Mouse (Mus musculus) small intestine, adult 2 months (tissue): ENCODE measurements around the gene Sspn.

Experiments
- CTCF ChIP-seq: fragments of 200-500 bp; IDR thresholded peaks from 2 replicates; pipeline ENCODE4 v1.5.1; 2012; ENCODE audit warnings: low read depth, mild to moderate bottlenecking, control low read depth, inconsistent platforms, low read length, moderate library complexity, mixed read lengths; ENCODE audit not compliant: insufficient replicate concordance, insufficient read length; ENCODE audit errors: extremely low read depth
- POLR2A ChIP-seq: fragments of 200-500 bp; IDR thresholded peaks from 2 replicates; pipeline ENCODE4 v1.6.1; 2012; ENCODE audit warnings: low read depth, mild to moderate bottlenecking, control low read depth, inconsistent platforms, low read length, moderate library complexity

DNA sequence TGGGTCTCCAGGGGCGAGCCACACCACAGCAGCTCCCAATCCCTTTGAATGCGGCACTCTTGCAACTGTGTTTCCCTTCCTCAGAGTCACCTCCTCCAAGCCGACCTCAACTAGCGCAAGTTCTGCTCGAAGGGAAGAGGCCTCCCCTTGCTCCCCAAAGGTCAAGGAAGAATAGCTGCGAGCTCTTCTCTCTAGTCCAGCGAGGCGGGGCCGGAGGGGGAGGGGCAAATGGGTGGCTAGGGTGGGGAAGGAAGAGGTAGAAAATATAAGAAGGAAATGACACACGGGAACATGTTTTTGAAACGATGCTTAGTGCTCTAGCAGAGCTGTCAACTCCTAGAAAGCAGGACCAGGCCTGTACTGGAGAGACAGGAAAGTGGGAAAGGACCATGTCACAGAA, 61.1 kb downstream of the Sspn start:
- TF ChIP-seq POLR2A (no peak), CTCF (no peak)
